Mouse (Mus musculus): ENCODE data around the gene Gm9922. TPM values are rescaled to one million over a fixed set of nuclear protein-coding genes. Genes with fewer than 3 reads are reported as not detected.
A peak's percentile ranks its signal among the peaks of the same experiment; 100 is the strongest.

Gm9922 gene
- polyA plus RNA-seq (2017; shearing (Covaris generic)), result not detected

DNA sequence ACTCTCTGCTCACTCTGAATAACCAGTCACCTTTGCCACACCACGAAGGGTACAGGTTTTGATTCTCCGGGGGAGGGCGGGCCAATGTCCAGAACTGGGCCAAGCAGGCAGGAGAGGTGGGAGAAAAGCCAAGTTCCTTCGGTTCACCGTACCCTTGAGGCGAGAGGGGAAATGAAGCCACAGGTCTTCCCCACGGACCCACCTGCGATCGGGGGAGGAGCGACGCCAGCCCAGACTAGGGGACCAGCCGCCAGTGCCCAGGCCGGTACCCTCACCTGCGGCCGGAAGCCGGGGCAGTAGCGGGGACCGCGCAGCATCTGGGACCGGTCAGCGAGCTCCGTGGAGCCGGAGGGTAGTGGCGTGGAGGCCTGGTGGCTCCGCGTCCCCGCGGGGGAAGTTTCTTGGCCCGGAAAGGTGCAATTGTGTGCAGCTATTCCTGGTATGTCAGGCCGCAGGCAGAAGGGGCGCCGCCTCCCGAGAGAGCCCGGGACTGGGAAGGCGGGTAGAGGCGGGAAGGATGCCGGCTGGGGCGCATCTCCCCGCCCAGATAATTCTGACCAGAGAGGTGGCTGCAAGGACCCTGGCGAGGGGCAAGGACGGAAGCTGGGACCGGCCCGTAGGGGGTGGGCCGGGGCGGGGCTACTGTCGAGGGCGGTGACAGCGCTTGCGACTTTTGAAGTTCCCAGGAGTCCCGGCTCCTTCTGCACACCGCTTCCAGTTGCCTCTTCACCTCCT, at the start of gene Gm9922, which contains the start of gene Lmo7:
Gm9922 (minus strand) TSS at position 578 of the 735 bp plus-strand sequence.
Lmo7 (plus strand) TSS at position 721 of the 735 bp plus-strand sequence.
- ATAC-seq, result peak; percentile 49

GRCm38 (mm10) chr14:101778426-101778825, 48.8 kb upstream of the Gm9922 start:
- no peak for ATAC-seq

GRCm38 (mm10) chr14:101777129-101777493, 47.5 kb upstream of the Gm9922 start:
- ATAC-seq, result no peak

GRCm38 (mm10) chr14:101776296-101777128, 46.9 kb upstream of the Gm9922 start:
- no peak for ATAC-seq

DNA sequence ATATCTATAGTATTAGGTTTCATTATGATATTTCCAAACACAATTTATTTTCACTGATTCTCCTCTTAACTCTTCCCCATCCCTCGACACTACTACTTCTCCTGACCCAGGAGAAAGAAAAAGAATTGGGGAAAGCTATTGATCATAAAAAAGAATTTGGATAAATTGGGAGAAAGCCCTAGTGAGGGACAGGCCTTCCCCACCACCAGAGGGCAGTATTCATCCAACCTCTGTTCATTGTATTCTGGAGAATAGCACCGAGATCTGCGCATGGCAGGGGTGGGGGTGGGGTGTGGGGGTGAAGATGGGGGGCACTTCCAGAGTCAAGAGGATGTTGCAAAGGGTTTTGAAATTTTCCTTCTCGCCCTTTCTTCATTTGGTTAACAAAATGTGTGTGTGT, 45.0 kb upstream of the Gm9922 start:
- ATAC-seq, result no peak

GRCm38 (mm10) chr14:101771756-101772155, 42.1 kb upstream of the Gm9922 start:
- no peak for ATAC-seq

GRCm38 (mm10) chr14:101771336-101771735, 41.7 kb upstream of the Gm9922 start:
- ATAC-seq, result no peak

DNA sequence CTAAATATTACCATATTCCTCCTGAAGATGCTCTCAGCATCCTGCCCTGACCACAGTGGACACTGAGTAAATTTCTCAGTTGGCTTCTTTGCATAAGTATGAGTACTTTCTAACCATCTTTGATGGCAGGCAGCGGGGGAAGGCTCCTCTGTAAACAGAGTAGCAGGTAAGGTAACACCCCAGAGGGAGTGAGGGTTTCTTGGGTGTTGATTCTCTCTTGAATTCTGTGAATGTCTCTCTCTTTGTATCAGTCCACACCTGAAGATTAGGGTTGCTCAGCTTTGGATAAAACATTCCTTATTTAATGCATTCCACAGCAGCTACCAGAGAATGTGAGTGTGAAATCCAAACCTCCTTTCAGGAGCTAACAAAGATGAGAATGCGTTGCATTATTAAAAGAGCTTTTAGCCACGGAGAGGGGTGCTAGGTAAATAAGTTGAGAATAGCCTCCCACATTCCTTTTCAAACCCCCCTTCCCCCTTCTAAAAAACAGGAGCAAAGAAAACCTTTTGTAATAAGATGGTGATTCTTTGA, 34.2 kb upstream of the Gm9922 start:
- no peak for ATAC-seq

DNA sequence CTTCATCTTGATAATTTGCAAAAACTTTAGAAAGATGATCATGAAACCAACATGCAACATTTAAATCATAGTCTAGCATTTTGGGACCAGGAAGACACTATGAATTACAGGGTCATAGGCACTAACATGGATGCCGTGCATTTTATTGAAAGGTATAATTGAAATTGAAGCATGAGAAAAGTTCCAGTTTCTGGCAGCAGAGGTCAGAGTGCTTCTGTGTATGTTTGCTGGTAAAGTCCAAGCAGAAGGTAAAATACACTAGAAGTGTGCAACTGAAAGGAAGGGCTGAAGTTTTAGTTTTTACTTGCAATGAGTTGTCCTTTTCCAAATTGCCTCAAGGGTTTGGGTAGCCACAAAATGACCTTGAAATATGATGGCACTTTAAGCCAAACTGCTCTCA, 32.7 kb upstream of the Gm9922 start:
- no peak for ATAC-seq

GRCm38 (mm10) chr14:101755425-101755824, 25.8 kb upstream of the Gm9922 start:
- no peak for ATAC-seq

DNA sequence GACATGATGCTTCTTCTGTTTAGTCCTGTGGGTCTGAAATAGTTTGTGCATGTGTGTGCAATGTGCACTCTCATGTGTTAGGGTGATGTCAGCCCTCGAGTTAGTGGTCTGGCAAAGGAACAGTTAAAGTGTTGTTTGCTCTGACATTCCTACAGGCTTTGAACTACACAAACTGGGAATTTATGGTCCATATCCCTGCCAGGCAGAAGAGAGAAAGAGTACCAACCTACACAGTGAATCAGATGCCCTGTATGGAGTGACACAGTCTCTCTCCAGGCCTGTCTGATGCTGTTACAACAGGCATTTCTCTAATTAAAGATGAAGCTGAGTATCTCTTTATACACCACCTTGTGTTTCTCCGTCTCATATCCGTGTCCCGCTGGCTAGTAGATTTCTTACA, 21.3 kb upstream of the Gm9922 start:
- no peak for ATAC-seq

- no peak for ATAC-seq
Observed at GRCm38 (mm10) chr14:101748436-101748835, 18.8 kb upstream of the Gm9922 start.

DNA sequence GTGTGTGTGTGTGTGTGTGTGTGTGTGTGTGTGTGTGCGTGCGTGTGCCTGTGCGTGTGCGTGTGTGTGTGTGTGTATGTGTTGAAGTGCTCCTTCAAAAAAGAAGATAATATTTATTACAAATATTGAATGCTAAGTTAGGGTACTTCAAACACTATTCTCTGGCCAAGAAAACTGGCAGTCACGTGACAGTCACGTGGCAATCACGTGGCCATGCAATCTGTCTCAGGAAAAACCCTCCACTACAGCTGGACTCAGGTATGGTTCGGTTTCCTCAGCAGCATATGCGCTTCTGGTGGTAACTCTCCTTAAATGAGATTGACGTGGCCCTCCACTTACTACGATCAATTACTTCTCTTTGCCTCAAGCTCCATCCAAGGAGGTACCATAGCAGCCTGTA, 18.2 kb upstream of the Gm9922 start:
- no peak for ATAC-seq

DNA sequence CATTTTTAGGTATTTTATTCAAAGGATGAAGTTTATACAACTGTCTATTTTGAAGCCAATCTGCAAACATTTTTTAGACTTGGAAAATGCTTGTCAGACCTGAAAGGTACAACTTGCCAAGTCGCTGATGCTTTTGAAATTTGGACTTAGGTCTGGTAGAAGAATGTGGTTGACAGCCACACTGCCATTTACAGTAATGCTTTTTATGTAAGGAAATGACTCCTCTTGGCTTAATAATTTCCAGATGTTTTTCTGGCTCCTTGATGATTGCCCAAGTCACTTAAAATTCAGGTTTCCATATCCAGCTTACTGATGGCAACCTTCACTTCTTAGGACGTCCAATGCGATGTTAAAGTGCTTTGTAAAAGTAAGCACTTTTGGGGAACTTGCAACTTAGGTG, 17.0 kb upstream of the Gm9922 start:
- no peak for ATAC-seq

DNA sequence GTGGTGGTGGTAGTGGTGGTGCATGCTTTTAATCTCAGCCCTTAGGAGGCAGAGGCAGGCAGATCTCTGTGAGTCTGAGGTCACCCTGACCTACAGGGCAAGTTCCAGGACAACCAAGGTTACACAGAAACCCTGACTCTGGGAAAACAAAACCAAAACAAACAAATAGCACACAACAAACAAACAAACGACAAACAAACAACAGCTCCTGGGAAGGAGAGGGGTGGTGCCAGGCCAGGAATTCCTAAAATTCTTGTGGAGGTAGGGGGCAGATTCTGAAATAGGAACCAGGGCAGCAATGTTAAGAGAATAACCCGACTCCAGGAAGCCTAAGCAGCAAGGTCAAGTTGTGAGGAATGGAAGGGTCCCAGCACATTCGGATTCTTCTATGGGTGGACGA, 7.9 kb upstream of the Gm9922 start:
- ATAC-seq, result no peak

- ATAC-seq, result peak; percentile 52
Observed at GRCm38 (mm10) chr14:101733542-101734303, 4.1 kb upstream of the Gm9922 start.

DNA sequence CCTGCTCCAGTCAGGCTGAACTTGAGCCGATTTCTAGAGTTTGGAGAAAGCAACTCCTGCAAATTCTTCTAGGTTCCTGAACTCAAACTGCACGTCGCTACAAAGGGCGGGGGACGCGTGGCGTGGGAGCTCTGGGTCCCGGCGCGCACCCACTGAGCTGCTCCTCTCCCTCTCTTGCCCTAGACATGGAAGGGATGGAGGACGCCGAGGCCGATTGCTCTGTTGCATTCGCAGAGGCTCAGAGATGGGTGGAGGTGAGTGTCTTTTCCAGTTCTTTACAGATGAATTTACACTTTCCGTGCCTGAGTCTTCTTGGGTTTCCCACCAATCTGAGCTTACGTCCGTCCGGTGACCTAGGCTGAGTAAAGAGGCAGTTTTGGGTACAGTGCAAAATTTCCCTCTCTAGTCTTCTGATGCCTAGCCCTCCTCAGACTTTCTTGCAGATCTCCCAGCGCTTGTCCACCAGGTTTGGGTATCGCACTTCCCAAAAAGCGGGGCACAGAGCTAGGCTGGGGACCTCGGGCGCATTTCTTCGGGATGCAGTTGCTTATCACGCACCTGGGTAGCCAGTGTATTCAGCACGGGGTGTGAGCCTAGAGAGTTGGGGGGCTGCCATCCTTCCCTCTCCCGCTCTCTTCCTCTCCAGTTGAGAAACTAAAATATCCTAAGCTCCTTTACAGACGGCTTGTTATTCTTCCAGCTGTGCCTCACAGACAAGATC, 518 bp upstream of the Gm9922 start:
- ATAC-seq, result peak; percentile 9

DNA sequence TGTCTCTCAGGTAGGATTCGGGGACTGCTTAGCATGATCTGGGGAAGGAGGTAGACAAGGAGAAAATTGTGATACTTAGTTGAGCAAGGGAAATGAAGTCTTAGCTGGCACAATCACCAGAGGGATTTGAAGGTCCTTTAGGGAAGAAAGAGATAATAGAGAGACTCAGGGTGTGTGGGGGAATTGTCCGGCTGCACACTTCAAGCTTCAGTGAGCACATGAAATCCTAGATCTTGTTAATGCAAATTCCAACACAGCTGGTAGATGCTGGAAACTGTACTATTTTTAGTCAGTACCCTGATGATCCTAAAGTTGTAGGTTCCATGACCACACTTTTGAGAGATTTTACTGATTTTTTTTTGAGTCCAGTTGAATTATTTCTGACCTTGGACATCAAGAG, 15.2 kb downstream of the Gm9922 start:
- ATAC-seq, result no peak

DNA sequence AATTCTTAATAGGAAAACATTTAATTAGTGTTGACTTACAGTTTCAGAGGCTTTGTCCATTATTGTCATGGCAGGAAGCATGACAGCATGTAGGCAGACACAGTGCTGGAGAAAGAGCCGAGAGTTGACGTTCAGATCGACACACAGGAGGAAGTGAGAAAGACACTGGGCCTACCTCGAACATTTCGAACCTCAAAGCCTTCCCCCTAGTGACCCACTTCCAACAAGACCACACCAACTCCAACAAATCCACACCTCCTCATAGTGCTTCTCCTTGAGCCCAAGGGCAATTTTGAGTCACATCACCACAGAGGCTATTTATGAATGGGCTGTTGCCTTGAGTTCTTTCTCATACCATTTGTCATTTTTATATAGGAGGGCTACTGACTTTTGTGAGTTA, 22.5 kb downstream of the Gm9922 start:
- no peak for ATAC-seq

GRCm38 (mm10) chr14:101704479-101704878, 25.1 kb downstream of the Gm9922 start:
- no peak for ATAC-seq

GRCm38 (mm10) chr14:101688406-101688805, 41.2 kb downstream of the Gm9922 start:
- no peak for ATAC-seq

DNA sequence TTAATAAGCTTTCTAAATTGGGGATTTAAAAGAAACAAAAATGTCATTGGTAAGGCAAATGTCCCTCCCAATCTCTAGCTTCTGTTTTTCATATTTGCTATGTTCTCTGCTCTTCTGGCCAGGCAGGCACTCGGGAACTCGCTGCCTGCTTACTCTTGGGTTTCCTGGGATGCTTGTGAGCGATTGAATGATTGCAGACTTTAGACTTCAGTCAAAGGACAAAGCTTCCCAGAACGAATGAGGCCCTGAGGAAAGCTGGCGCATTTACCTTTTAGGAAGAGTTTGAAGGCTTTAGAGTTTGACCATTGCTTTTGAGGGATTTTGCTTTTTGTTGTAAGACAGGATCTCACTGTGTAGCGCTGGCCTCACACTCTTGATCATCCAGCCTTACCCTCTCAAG, 41.9 kb downstream of the Gm9922 start:
- ATAC-seq, result no peak

All from activated CD4-positive, CD25-positive, alpha-beta regulatory T cell, adult 4 months (primary cell).